Mouse (Mus musculus) heart, postnatal 0 days (tissue): ENCODE measurements around the gene Gm47289. TPM values are rescaled to one million over a fixed set of nuclear protein-coding genes. Genes with fewer than 3 reads are reported as not detected.
A peak's percentile ranks its signal among the peaks of the same experiment; 100 is the strongest.

Experiments
- ATAC-seq: fragments of 200-750 bp; cut with Nextera tagmentation; 2 replicates; pipeline ENCODE4 v1.8.0; 2017; ENCODE audit warnings: low read depth, moderate number of reproducible peaks, moderate library complexity; ENCODE audit not compliant: insufficient read depth
- DNase-seq: peaks from one replicate; pipeline ENCODE4 v3.0.0-alpha.2; 2016; ENCODE audit warnings: low spot score
- H3K27ac ChIP-seq: fragments of 300-500 bp; sonication (generic); 2 replicates; pipeline ENCODE4 v1.5.1; 2014; ENCODE audit warnings: low read depth, mild to moderate bottlenecking
- H3K27me3 ChIP-seq: fragments of 300-500 bp; sonication (generic); 2 replicates; pipeline ENCODE4 v1.6.1; 2014; ENCODE audit warnings: low read length, mixed read lengths; ENCODE audit not compliant: control insufficient read depth, insufficient read depth
- H3K36me3 ChIP-seq: fragments of 300-500 bp; sonication (generic); replicated peaks from 2 replicates; pipeline ENCODE4 v1.6.1; 2014; ENCODE audit warnings: low read length, mixed read lengths; ENCODE audit not compliant: control insufficient read depth, insufficient read depth
- H3K4me1 ChIP-seq: fragments of 300-500 bp; sonication (generic); 2 replicates; pipeline ENCODE4 v1.6.1; 2014; ENCODE audit warnings: antibody characterized with exemption; ENCODE audit not compliant: control insufficient read depth, insufficient read depth
- H3K4me2 ChIP-seq: fragments of 300-500 bp; sonication (generic); 2 replicates; pipeline ENCODE4 v1.6.1; 2014; ENCODE audit warnings: low read depth, mild to moderate bottlenecking, low read length, moderate library complexity
- H3K4me3 ChIP-seq: fragments of 300-500 bp; sonication (generic); 2 replicates; pipeline ENCODE4 v1.5.1; 2014; ENCODE audit warnings: low read depth, low read length
- H3K9ac ChIP-seq: fragments of 300-500 bp; sonication (generic); replicated peaks from 2 replicates; pipeline ENCODE4 v1.6.1; 2014; ENCODE audit warnings: low read depth, low read length, mixed read lengths
- H3K9me3 ChIP-seq: fragments of 300-500 bp; sonication (generic); replicated peaks from 2 replicates; pipeline ENCODE4 v1.6.1; 2016; ENCODE audit warnings: low read length; ENCODE audit not compliant: control insufficient read depth
- CTCF ChIP-seq: IDR thresholded peaks from 2 replicates; pipeline ENCODE4 v1.5.1; 2016; ENCODE audit warnings: antibody characterized with exemption, control low read depth, low read depth
- EP300 ChIP-seq: IDR thresholded peaks from 2 replicates; pipeline ENCODE4 v1.6.1; 2016; ENCODE audit warnings: antibody characterized with exemption, low read depth
- WGBS: fragments of 180-500 bp; shearing (Covaris S2); extraction: QIAGEN DNeasy Blood & Tissue Kit; methylation state at CpG from one replicate; pipeline ENCODE4 v1.1.7; 2014; 5-methylcytosine and 5-hydroxymethylcytosine counted together
- polyA plus RNA-seq: library from polyadenylated mRNA; unstranded; fragments of >200 nt; fragmentation: Nextera tagmentation; extraction: Ambion mirVana; gene quantifications from 2 replicates; pipeline ENCODE4 v1.2.1, GENCODE M21; 2015
- total RNA-seq: library from RNA; depleted of rRNA; stranded (reverse); fragments of >200 nt; gene quantifications from 2 replicates; pipeline ENCODE4 v1.2.3, GENCODE M21; 2014; ENCODE audit warnings: low replicate concordance

The Gm47289 gene
- total and polyA plus RNA-seq, 2 experiments from 2014 or later = not detected

DNA sequence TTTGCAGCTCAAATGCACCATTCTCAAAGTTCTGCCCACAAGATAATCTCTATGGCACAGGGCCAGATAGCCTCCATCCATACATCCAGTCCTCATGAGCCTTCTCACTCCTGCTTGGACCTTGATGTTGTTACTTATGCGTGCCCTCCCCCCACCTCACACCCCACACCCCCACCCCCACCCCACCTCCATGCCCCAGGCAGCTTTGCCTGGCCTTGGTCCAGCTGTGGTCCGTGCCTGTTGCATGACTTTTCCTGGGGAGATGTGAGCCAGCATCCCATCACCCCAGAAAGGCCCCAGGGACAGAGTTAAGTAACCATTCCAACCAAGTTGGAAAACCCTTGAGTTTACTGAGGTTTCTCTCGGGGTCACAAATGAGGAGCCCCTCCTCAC is 38.8 kb upstream of the Gm47289 start:
- H3K27me3 ChIP-seq = no peaks in the 10 kb centered on the region
- H3K27ac ChIP-seq = no peak overlapping the region
- ATAC-seq (no peak), DNase-seq (no peak)
- WGBS = 49% methylated on average over 3 of the region's 3 CpGs
- no peak overlapping the region for H3K9ac ChIP-seq
- no peaks in the 10 kb centered on the region for H3K9me3 ChIP-seq
- TF ChIP-seq CTCF = no peak
- no peak for TF ChIP-seq EP300
- no peaks in the 10 kb centered on the region for H3K4me1 ChIP-seq
- H3K4me2 ChIP-seq = no peak overlapping the region
- no peaks in the 10 kb centered on the region for H3K36me3 ChIP-seq
- H3K4me3 ChIP-seq = no peak overlapping the region

DNA sequence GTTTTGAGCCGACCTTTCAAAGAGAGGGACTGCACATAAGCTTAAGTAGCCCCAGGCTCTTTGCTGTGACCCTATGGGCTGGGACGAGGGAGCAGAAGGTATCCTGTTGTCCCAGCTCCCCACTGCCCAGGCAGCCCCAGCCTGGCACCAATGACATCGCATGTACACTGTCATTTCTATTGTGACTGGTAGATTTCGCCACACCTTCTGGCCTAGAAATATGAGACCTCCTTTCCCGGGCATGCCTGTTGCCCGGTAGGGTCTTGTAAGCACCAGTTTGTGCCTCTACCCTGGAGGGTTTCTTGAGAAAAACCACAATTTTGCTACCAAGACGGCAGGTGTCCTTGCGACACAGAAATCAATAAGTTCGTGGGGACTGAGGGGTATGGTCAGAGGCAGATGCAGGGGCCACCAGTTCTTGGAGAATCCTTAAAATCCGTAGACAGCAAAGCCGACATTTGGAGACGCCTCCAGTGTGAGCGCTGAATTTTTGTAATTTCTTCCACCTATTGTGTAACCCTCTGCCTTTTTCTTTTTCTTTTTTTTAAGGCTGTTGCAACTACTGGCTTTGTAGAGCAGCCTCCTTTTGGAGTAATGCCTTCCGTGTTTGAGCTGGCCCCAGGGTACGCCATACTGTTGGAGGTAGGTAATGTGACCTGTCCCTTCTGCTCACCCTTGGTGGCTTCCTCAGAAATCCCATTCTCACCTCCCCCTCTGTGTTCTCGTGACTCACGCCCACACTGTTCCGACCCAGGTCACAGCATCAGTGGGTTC is 36.2 kb upstream of the Gm47289 start:
- Histone ChIP-seq H3K4me2 (no peak overlapping the region), H3K27me3 (no peaks in the 10 kb centered on the region), H3K9me3 (no peaks in the 10 kb centered on the region), H3K4me3 (no peak overlapping the region), H3K4me1 (no peaks in the 10 kb centered on the region), H3K9ac (no peak overlapping the region), H3K36me3 (no peaks in the 10 kb centered on the region), H3K27ac (no peak overlapping the region)
- WGBS = 78% methylated on average over 18 of the region's 18 CpGs
- TF ChIP-seq CTCF (no peak), EP300 (no peak)
- no peak for DNase-seq
- no peak for ATAC-seq

GRCm38 (mm10) chr9:119128436-119129181 is 30.4 kb upstream of the Gm47289 start:
- Histone ChIP-seq H3K27ac (no peak overlapping the region), H3K4me2 (no peak overlapping the region), H3K4me3 (no peak overlapping the region), H3K9ac (no peak overlapping the region), H3K36me3 (no peaks in the 10 kb centered on the region), H3K9me3 (no peaks in the 10 kb centered on the region), H3K27me3 (no peaks in the 10 kb centered on the region), H3K4me1 (no peaks in the 10 kb centered on the region)
- no peak for DNase-seq
- WGBS = 78% methylated on average over 12 of the region's 12 CpGs
- ATAC-seq = no peak
- TF ChIP-seq CTCF (peak; percentile 17; the same call in 1 of the 2 replicates), EP300 (no peak)

GRCm38 (mm10) chr9:119130692-119131091 is 28.3 kb upstream of the Gm47289 start:
- 53% methylated on average over 5 of the region's 5 CpGs for WGBS

DNA sequence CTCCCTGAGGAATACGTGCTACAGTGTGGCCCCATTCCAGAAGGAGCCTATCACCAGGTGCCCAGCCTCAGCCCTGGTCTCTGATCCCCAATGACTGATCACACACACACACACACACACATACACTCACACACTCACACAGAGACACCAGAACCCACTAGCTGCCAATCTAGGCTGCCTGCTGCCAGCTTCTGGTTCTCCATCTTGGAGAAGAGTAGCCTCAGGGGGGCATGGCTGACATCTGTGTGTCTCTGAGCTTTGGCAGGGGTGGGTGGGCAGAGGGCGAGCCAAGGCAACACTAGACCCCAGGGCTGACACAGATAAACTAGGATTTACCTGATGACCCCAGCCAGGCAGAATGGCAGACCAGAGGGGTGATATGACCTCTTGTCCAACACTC is 20.1 kb upstream of the Gm47289 start:
- Histone ChIP-seq H3K4me1 (no peaks in the 10 kb centered on the region), H3K27me3 (no peaks in the 10 kb centered on the region), H3K27ac (no peak overlapping the region), H3K9ac (no peak overlapping the region), H3K36me3 (no peaks in the 10 kb centered on the region), H3K4me2 (no peak overlapping the region), H3K4me3 (no peak overlapping the region), H3K9me3 (no peaks in the 10 kb centered on the region)
- WGBS = 82% methylated on average over 2 of the region's 2 CpGs
- ATAC-seq (no peak), DNase-seq (no peak)
- TF ChIP-seq CTCF (no peak), EP300 (no peak)

More at GRCm38 (mm10) chr9:119130692-119131091, 28.3 kb upstream of the Gm47289 start:
- H3K27me3 ChIP-seq = no peaks in the 10 kb centered on the region
- no peaks in the 10 kb centered on the region for H3K36me3 ChIP-seq
- no peak overlapping the region for H3K9ac ChIP-seq
- no peaks in the 10 kb centered on the region for H3K9me3 ChIP-seq
- H3K4me3 ChIP-seq = no peak overlapping the region
- H3K4me1 ChIP-seq = no peaks in the 10 kb centered on the region
- no peak for TF ChIP-seq CTCF
- TF ChIP-seq EP300 = no peak
- no peak overlapping the region for H3K27ac ChIP-seq
- H3K4me2 ChIP-seq = no peak overlapping the region
- ATAC-seq (no peak), DNase-seq (no peak)
